Mouse (Mus musculus): ENCODE results near the gene Cmah.

DNA sequence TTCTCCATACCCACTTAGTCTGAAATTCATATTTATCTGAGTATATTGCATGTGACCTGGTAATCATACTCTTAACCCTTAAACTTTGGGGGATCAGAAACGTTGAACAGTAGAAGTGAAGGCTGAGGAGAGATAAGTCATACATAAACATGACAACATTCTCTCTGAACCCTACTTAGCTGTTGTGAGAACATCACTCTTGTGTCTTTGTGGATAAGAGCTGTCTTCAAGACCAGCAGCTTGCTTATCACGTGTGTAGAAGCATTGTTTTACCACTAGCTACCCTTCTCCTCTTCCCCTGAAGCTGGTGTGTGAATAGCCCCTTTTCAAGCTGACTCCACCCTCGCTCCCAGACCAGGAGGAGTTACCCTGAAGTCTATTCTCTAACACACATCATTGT lies 94.8 kb downstream of the Cmah start:
- TF ChIP-seq MAX (IDR thresholded peaks at IDR 0.05; ENCODE audit: low read depth): no peak
- TF ChIP-seq POLR2A (IDR thresholded peaks at IDR 0.05; ENCODE audit: insufficient read length, low read depth): no peak
- no peak for TF ChIP-seq TCF3 (IDR thresholded peaks at IDR 0.05; ENCODE audit: insufficient read length, low read depth)
- TF ChIP-seq E2F4 (IDR thresholded peaks at IDR 0.05; ENCODE audit: insufficient read depth): no peak
- TF ChIP-seq REST (IDR thresholded peaks at IDR 0.05; ENCODE audit: insufficient read depth, insufficient read length): no peak
- TF ChIP-seq POLR2AphosphoS2 (IDR thresholded peaks at IDR 0.05; ENCODE audit: insufficient read length, low read depth): no peak
- TF ChIP-seq TCF12 (IDR thresholded peaks at IDR 0.05; ENCODE audit: insufficient read depth, poor library complexity, severe bottlenecking): no peak
- TF ChIP-seq MYOD1 (IDR thresholded peaks at IDR 0.05; ENCODE audit: control insufficient read depth in 1 of 3, insufficient read length in 2 of 3, low read depth in 2 of 3): no peak
- TF ChIP-seq MYOG (IDR thresholded peaks at IDR 0.05; ENCODE audit: control insufficient read depth in 1 of 3, insufficient read depth in 1 of 3, insufficient read length in 2 of 3, low read depth in 2 of 3): no peak
- TF ChIP-seq USF1 (IDR thresholded peaks at IDR 0.05; ENCODE audit: low read depth): no peak
- no peak for TF ChIP-seq SRF (IDR thresholded peaks at IDR 0.05; ENCODE audit: control insufficient read depth, insufficient read length, low read depth)
- no peak for TF ChIP-seq CEBPB (IDR thresholded peaks at IDR 0.05; ENCODE audit: insufficient read depth, poor library complexity, severe bottlenecking)

Data from myocyte (in vitro differentiated cells).